Mouse (Mus musculus) CH12.LX (cell line): ENCODE measurements around the gene Cped1. TPM values are rescaled to one million over a fixed set of nuclear protein-coding genes. Genes with fewer than 3 reads are reported as not detected.

ENCODE experiments used
- DNase-seq: peaks from one replicate; pipeline ENCODE4 v3.0.0-alpha.2; 2013; ENCODE audit errors: extremely low read depth
- H3K27ac ChIP-seq: 2 replicates; pipeline ENCODE4 v1.5.1; 2012; ENCODE audit warnings: low read depth, mild to moderate bottlenecking, control low read depth, moderate library complexity; ENCODE audit not compliant: insufficient read depth
- H3K27me3 ChIP-seq: replicated peaks from 2 replicates; pipeline ENCODE3; 2012; ENCODE audit warnings: inconsistent platforms
- H3K36me3 ChIP-seq, 2 experiments: replicated peaks in 1 of 2; 2 replicates each; pipeline versions ENCODE3 to v1.6.1; 2012; ENCODE audit warnings: inconsistent platforms in 1 of 2, low read length in 1 of 2, mild to moderate bottlenecking in 1 of 2, mixed read lengths in 1 of 2, moderate library complexity in 1 of 2; ENCODE audit not compliant: control insufficient read depth in 1 of 2, insufficient read depth in 1 of 2
- H3K4me1 ChIP-seq, 2 experiments: 2 replicates each; pipeline ENCODE4 v1.6.1; 2012; ENCODE audit warnings: inconsistent platforms in 1 of 2, moderate library complexity in 1 of 2; ENCODE audit not compliant: insufficient read depth in 2 of 2, control insufficient read depth in 1 of 2
- H3K4me2 ChIP-seq: 2 replicates; pipeline ENCODE4 v1.6.1; 2012; ENCODE audit warnings: low read depth, mild to moderate bottlenecking, control low read depth; ENCODE audit not compliant: poor library complexity, insufficient read depth, severe bottlenecking
- H3K4me3 ChIP-seq, 3 experiments: fragments of 150-350 bp in 1 of 3; sonication (generic) in 1 of 3; replicated peaks in 1 of 3; 2 replicates each; pipeline versions ENCODE3 to v1.5.1; 2011 to 2012; ENCODE audit warnings: low read depth in 2 of 3, low read length in 2 of 3, mild to moderate bottlenecking in 2 of 3, moderate library complexity in 2 of 3, control low read depth in 1 of 3, improper control_type of control experiment in 1 of 3, inconsistent platforms in 1 of 3, mixed read lengths in 1 of 3; ENCODE audit not compliant: poor library complexity in 1 of 3
- H3K79me2 ChIP-seq: replicated peaks from 2 replicates; pipeline ENCODE4 v1.6.1; 2012; ENCODE audit warnings: mild to moderate bottlenecking, moderate library complexity; ENCODE audit not compliant: control insufficient read depth, poor library complexity, insufficient read depth, severe bottlenecking; ENCODE audit errors: extremely low read depth
- H3K9ac ChIP-seq: 2 replicates; pipeline ENCODE4 v1.6.1; 2012; ENCODE audit warnings: low read depth, mild to moderate bottlenecking, control low read depth, moderate library complexity; ENCODE audit not compliant: insufficient read depth
- H3K9me3 ChIP-seq: replicated peaks from 2 replicates; pipeline ENCODE3; 2012; ENCODE audit warnings: low read length, inconsistent platforms, mixed read lengths
- BHLHE40 ChIP-seq: IDR thresholded peaks from 2 replicates; pipeline ENCODE4 v1.6.1; 2011; ENCODE audit warnings: mild to moderate bottlenecking, low read depth, low read length, improper control_type of control experiment
- CHD1 ChIP-seq: IDR thresholded peaks from 2 replicates; pipeline ENCODE4 v1.6.1; 2012; ENCODE audit warnings: low read depth, low read length, improper control_type of control experiment, inconsistent platforms
- CTCF ChIP-seq, 2 experiments: IDR thresholded peaks in 1 of 2; conservative IDR thresholded peaks in 1 of 2; 2 replicates each; pipeline ENCODE4 v1.5.1; 2011 to 2012; ENCODE audit warnings: low read depth in 2 of 2, low read length in 2 of 2, improper control_type of control experiment in 1 of 2, inconsistent platforms in 1 of 2, mild to moderate bottlenecking in 1 of 2, moderate library complexity in 1 of 2
- ELF1 ChIP-seq: IDR thresholded peaks from 2 replicates; pipeline ENCODE4 v1.6.1; 2014; ENCODE audit warnings: low read depth, mild to moderate bottlenecking, inconsistent platforms, low read length, improper control_type of control experiment
- EP300 ChIP-seq: IDR thresholded peaks from 2 replicates; pipeline ENCODE4 v1.6.1; 2011; ENCODE audit warnings: low read length, improper control_type of control experiment
- GABPA ChIP-seq: IDR thresholded peaks from 2 replicates; pipeline ENCODE4 v1.6.1; 2012; ENCODE audit warnings: low read depth, low read length, improper control_type of control experiment, inconsistent platforms; ENCODE audit not compliant: insufficient replicate concordance
- HCFC1 ChIP-seq: IDR thresholded peaks from 2 replicates; pipeline ENCODE4 v1.6.1; 2012; ENCODE audit warnings: low read depth, mild to moderate bottlenecking, inconsistent platforms, low read length, improper control_type of control experiment
- JUND ChIP-seq: conservative IDR thresholded peaks from 2 replicates; pipeline ENCODE4 v1.6.1; 2011; ENCODE audit warnings: low read depth, low read length, improper control_type of control experiment
- KAT2A ChIP-seq: IDR thresholded peaks from 2 replicates; pipeline ENCODE4 v1.6.1; 2012; ENCODE audit warnings: low read length, improper control_type of control experiment, inconsistent platforms; ENCODE audit not compliant: insufficient replicate concordance
- MAZ ChIP-seq: IDR thresholded peaks from 2 replicates; pipeline ENCODE4 v1.6.1; 2012; ENCODE audit warnings: low read depth, mild to moderate bottlenecking, inconsistent platforms, low read length, improper control_type of control experiment, moderate library complexity
- MEF2A ChIP-seq: IDR thresholded peaks from 2 replicates; pipeline ENCODE4 v1.6.1; 2014; ENCODE audit warnings: low read depth, mild to moderate bottlenecking, inconsistent platforms, low read length, improper control_type of control experiment, borderline replicate concordance
- MXI1 ChIP-seq: IDR thresholded peaks from 2 replicates; pipeline ENCODE4 v1.6.1; 2011; ENCODE audit warnings: mild to moderate bottlenecking, low read depth, low read length, improper control_type of control experiment
- MYC ChIP-seq: IDR thresholded peaks from 2 replicates; pipeline ENCODE4 v1.6.1; 2011; ENCODE audit warnings: low read depth, mild to moderate bottlenecking, improper control_type of control experiment, low read length
- PAX5 ChIP-seq: IDR thresholded peaks from 2 replicates; pipeline ENCODE4 v1.6.1; 2012; ENCODE audit warnings: low read length, inconsistent platforms, mixed read lengths
- POLR2A ChIP-seq: IDR thresholded peaks from 2 replicates; pipeline ENCODE4 v1.6.1; 2011; ENCODE audit warnings: low read depth, mild to moderate bottlenecking, improper control_type of control experiment, low read length
- POLR2AphosphoS2 ChIP-seq: IDR thresholded peaks from 2 replicates; pipeline ENCODE4 v1.6.1; 2011; ENCODE audit warnings: low read depth, low read length, improper control_type of control experiment
- RAD21 ChIP-seq: IDR thresholded peaks from 2 replicates; pipeline ENCODE4 v1.6.1; 2011; ENCODE audit warnings: low read depth, mild to moderate bottlenecking, low read length, improper control_type of control experiment, moderate library complexity
- RCOR1 ChIP-seq: conservative IDR thresholded peaks from 2 replicates; pipeline ENCODE4 v1.6.1; 2012; ENCODE audit warnings: low read depth, mild to moderate bottlenecking, inconsistent platforms, low read length, improper control_type of control experiment
- SIN3A ChIP-seq: IDR thresholded peaks from 2 replicates; pipeline ENCODE4 v1.6.1; 2012; ENCODE audit warnings: low read length, improper control_type of control experiment, inconsistent platforms
- SMC3 ChIP-seq: IDR thresholded peaks from 2 replicates; pipeline ENCODE4 v1.6.1; 2011; ENCODE audit warnings: low read depth, low read length, improper control_type of control experiment
- TBP ChIP-seq: conservative IDR thresholded peaks from 2 replicates; pipeline ENCODE4 v1.6.1; 2011; ENCODE audit warnings: low read depth, low read length, improper control_type of control experiment
- TCF12 ChIP-seq: IDR thresholded peaks from 2 replicates; pipeline ENCODE4 v1.6.1; 2014; ENCODE audit warnings: low read depth, mild to moderate bottlenecking, inconsistent platforms, low read length, improper control_type of control experiment
- UBTF ChIP-seq: IDR thresholded peaks from 2 replicates; pipeline ENCODE4 v1.6.1; 2012; ENCODE audit warnings: low read depth, mild to moderate bottlenecking, inconsistent platforms, low read length, improper control_type of control experiment, moderate library complexity
- USF1 ChIP-seq: IDR thresholded peaks from 2 replicates; pipeline ENCODE4 v1.6.1; 2014; ENCODE audit warnings: low read depth, mild to moderate bottlenecking, inconsistent platforms, low read length, improper control_type of control experiment
- ZC3H11A ChIP-seq: IDR thresholded peaks from 2 replicates; pipeline ENCODE4 v1.6.1; 2012; ENCODE audit warnings: low read depth, mild to moderate bottlenecking, inconsistent platforms, low read length, improper control_type of control experiment
- ZKSCAN1 ChIP-seq: IDR thresholded peaks from 2 replicates; pipeline ENCODE4 v1.6.1; 2012; ENCODE audit warnings: low read depth, inconsistent platforms, low read length, improper control_type of control experiment, borderline replicate concordance
- dilution Hi-C: fragments of 300-500 bp; cut with MboI; formaldehyde crosslinking; loops from 2 replicates; pipeline ENCODE4 v1.14.3; 2020; ENCODE audit warnings: low sequenced_read_pairs; ENCODE audit not compliant: extremely low pct_unique_long_range_greater_than_20kb, extremely low pct_ligation_motif_present
- in situ Hi-C: fragments of 300-500 bp; cut with MboI; formaldehyde crosslinking; loops from 3 replicates; pipeline ENCODE4 v1.14.3; 2019; ENCODE audit warnings: low sequenced_read_pairs, low pct_ligation_motif_present, low pct_unique_long_range_greater_than_20kb, mixed read lengths
- polyA plus RNA-seq: library from polyadenylated mRNA; unstranded; fragments of >175 nt; gene quantifications from 2 replicates; pipeline ENCODE4 v1.2.1, GENCODE M21; 2012; ENCODE audit warnings: low read depth; ENCODE audit not compliant: insufficient read length
- total RNA-seq, 2 experiments: library from RNA; depleted of rRNA; stranded (reverse); fragments of 300-350 nt in 1 of 2; fragments of >200 nt in 1 of 2; gene quantifications; 2 replicates each; pipeline ENCODE4 v1.2.3; 2012 to 2014

Gene Cped1
- total and polyA plus RNA-seq, 3 experiments = 0.51 to 6.8 (median 1.1) TPM

DNA sequence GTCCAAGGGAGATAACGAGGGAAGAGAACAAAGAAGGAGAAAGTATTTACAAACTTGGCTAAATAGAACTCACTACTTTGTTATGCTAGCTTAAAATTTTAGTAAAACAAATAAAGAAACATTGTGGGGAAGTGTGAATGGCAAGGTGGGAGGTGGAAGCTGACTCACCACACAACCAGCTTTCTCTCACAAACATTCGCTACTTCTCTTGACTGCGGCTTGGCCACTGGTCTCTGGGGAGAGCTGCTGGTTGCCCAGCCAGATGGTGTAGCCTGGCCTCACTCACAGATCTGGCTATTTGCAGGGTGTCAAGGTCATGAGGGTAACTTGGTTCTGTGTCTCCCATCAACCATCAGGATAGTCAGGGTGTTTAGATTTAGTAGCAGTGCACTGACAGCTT is 116.2 kb downstream of the Cped1 start (continued):
- TF ChIP-seq TCF12 (peak; percentile 75), RCOR1 (no peak), UBTF (no peak), ELF1 (no peak), SIN3A (no peak), JUND (peak; percentile 42), USF1 (no peak), HCFC1 (no peak), POLR2A (no peak), MEF2A (peak; percentile 74; the same call in 1 of the 2 replicates), CTCF (conservative IDR thresholded peaks at IDR 0.05 in 1 of 2, IDR thresholded peaks at IDR 0.05 in 1 of 2; ENCODE audit: low read depth in 2 of 2, low read length in 2 of 2) (no peak), POLR2AphosphoS2 (no peak), MXI1 (0 out of 2 replicates have a peak, but pooled peaks have one; percentile 22), KAT2A (no peak), TBP (0 out of 2 replicates have a peak, but pooled peaks have one; percentile 20), BHLHE40 (peak; percentile 67), MYC (no peak), EP300 (peak; percentile 88), ZKSCAN1 (no peak), ZC3H11A (no peak), RAD21 (no peak), GABPA (no peak)

DNA sequence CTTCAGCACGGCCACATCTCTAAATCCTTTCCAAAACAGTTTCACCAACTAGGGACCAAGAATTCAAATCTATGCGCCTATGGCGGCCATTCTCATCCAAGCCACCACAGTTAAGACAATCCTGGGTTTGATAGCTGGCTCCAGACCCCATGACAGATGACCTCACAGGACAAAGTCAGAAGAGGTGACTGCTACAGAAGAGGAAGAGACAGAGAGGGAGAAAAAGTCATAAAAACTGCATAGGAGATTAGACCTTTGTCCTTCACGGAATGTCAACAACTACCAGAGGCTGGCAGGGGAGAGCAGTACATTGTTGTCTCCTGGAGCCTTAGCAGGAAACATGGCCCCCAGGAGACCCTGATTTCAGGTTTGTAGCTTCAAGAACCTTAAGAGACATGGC is 117.0 kb downstream of the Cped1 start:
- no peak overlapping the region for H3K4me3 ChIP-seq
- H3K27ac ChIP-seq = no peak overlapping the region
- H3K27me3 ChIP-seq = no peaks in the 10 kb centered on the region
- TF ChIP-seq CTCF (conservative IDR thresholded peaks at IDR 0.05 in 1 of 2, IDR thresholded peaks at IDR 0.05 in 1 of 2; ENCODE audit: low read depth in 2 of 2, low read length in 2 of 2) (no peak), CHD1 (no peak), SMC3 (no peak), MAZ (no peak), MYC (no peak), PAX5 (no peak)
- H3K4me2 ChIP-seq = no peak overlapping the region
- no peak overlapping the region for H3K9ac ChIP-seq
- no peak for DNase-seq
- H3K9me3 ChIP-seq = no peaks in the 10 kb centered on the region
- H3K4me1 ChIP-seq = peaks cover 13 to 21% of the 10 kb centered on the region in 2 experiments
- H3K36me3 ChIP-seq = no peaks in the 10 kb centered on the region
- no peaks in the 10 kb centered on the region for H3K79me2 ChIP-seq
- in situ Hi-C loops (loop anchor here (25.0 kb wide), 1 partner anchor 860 kb away; no protein-coding TSS in a partner anchor), dilution Hi-C loops (no loop called here)
